Mouse (Mus musculus) T-helper 1 cell (primary cell): ENCODE measurements around the gene Bmpr2.

ENCODE experiments used
- in situ Hi-C: fragments of 300-600 bp; cut with MboI, MseI; formaldehyde crosslinking; loops from one replicate; pipeline ENCODE4 v1.15.1; 2025; ENCODE audit warnings: high pct_unique_total_duplicates

Bmpr2 gene

GRCm38 (mm10) chr1:59795336-59795735 lies 32.1 kb downstream of the Bmpr2 start:
- in situ Hi-C loops: no loop called here

- in situ Hi-C loops: no loop called here
Observed at GRCm38 (mm10) chr1:59797865-59798264, 34.7 kb downstream of the Bmpr2 start.

GRCm38 (mm10) chr1:59804363-59804762 lies 41.2 kb downstream of the Bmpr2 start:
- in situ Hi-C loops: no loop called here

- in situ Hi-C loops: no loop called here
Observed at GRCm38 (mm10) chr1:59809921-59810320, 46.7 kb downstream of the Bmpr2 start.

- in situ Hi-C loops: no loop called here
Observed at GRCm38 (mm10) chr1:59812782-59813181, 49.6 kb downstream of the Bmpr2 start.

- in situ Hi-C loops: no loop called here
Observed at GRCm38 (mm10) chr1:59825421-59825820, 62.2 kb downstream of the Bmpr2 start.

DNA sequence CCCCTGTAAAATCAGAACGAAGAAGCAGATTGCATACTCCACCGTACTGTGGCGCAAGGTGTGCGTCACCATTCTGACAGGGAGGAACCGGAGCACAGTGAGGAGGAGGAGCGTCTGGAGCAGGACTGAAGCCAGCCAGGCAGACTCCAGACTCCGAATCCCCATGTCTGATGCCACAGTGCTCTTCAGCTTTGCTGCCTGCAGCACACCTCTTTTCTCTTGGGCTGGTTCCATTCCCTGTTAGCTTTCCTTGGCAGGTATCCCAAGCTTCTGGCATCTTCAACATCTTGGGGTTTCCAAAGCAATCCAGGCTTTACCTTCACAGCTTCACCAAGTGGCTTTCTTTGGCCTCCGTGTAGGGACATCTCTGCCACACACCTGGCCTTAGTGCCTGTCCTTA lies 63.4 kb downstream of the Bmpr2 start:
- in situ Hi-C loops: no loop called here

- in situ Hi-C loops: no loop called here
Observed at GRCm38 (mm10) chr1:59829410-59829809, 66.2 kb downstream of the Bmpr2 start.

DNA sequence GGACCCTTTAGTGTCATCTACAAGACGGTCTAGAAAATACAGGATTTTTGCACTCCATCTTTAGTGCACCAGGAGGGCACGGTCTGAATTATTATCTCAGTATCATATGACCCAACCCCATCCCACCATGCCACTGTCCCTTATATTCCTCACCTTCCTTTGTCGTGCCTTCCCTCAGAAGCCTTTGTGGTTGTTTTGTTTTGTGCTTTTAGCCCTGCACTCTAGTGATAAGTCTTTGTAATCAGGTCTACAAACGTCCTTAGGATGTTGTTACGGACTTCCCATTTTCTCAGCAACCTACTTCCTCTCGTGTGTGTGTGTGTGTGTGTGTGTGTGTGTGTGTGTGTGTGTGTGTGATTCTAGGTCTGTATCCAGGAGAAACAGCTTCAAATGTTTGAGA lies 67.0 kb downstream of the Bmpr2 start:
- in situ Hi-C loops: no loop called here

- in situ Hi-C loops: no loop called here
Observed at GRCm38 (mm10) chr1:59833723-59834122, 70.5 kb downstream of the Bmpr2 start.

DNA sequence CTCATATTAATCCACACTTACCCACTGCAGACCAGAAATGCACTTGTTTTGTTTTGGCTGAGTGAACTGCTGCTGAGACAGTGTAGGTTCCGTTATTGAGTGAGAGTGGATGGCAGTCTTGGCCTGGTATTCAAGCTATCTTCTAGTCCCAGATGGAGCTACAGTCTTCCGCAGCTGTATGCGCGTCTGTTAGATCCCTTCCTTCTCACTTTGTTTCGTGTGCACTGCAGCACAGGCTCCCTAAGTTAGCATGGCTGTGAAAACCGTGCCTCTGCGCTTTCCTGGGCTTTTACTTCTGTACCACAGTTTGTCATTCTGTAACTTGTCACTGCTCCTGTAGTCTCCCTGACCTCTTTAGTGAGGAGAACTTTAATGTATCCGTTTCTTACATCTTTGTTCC lies 85.1 kb downstream of the Bmpr2 start:
- in situ Hi-C loops: no loop called here

DNA sequence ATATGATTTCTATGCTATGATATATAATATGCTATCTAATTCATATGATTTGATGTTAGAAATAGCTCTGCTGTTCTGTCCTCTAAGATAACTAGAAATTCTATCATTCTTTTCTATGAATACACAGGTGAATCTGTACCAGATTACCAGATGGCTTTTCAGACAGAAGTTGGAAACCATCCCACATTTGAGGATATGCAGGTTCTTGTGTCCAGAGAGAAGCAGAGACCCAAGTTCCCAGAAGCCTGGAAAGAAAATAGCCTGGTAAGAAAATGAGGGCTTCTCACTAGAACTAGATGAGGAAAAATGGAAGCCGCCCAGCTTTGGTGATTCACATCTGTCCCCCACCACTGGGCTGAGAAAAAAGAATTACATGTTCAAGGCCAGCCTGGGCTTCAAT lies 95.8 kb downstream of the Bmpr2 start:
- in situ Hi-C loops: no loop called here

GRCm38 (mm10) chr1:59862144-59862543 lies 98.9 kb downstream of the Bmpr2 start:
- in situ Hi-C loops: no loop called here

DNA sequence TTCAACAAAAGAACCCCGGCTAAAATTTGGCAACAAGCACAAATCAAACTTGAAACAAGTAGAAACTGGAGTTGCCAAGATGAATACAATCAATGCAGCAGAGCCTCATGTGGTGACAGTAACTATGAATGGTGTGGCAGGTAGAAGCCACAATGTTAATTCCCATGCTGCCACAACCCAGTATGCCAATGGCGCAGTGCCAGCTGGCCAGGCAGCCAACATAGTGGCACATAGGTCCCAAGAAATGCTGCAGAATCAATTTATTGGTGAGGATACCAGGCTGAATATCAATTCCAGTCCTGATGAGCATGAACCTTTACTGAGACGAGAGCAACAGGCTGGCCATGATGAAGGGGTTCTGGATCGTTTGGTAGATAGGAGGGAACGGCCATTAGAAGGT lies 104.8 kb downstream of the Bmpr2 start:
- in situ Hi-C loops: no loop called here

GRCm38 (mm10) chr1:59874023-59874422 lies 110.8 kb downstream of the Bmpr2 start:
- in situ Hi-C loops: no loop called here

DNA sequence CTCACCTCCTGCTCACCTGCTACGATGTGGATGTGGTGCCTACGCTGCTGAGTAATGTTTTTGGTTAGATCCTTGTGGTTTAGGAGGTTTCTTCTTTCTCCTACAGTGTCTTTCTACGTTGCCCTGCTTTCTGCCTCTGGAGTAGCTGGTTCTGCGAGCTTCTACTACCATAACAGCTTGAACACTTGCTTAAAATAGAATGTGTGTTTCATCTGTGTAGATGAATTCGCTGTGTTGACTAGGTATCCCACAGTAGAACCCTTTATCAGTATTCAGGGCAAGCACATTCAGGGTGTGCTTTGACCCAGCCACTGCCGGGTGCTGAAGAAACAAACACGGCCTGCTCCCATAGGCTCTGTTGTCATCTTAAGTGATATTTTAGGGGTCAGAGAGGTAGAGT lies 114.9 kb downstream of the Bmpr2 start:
- in situ Hi-C loops: no loop called here

DNA sequence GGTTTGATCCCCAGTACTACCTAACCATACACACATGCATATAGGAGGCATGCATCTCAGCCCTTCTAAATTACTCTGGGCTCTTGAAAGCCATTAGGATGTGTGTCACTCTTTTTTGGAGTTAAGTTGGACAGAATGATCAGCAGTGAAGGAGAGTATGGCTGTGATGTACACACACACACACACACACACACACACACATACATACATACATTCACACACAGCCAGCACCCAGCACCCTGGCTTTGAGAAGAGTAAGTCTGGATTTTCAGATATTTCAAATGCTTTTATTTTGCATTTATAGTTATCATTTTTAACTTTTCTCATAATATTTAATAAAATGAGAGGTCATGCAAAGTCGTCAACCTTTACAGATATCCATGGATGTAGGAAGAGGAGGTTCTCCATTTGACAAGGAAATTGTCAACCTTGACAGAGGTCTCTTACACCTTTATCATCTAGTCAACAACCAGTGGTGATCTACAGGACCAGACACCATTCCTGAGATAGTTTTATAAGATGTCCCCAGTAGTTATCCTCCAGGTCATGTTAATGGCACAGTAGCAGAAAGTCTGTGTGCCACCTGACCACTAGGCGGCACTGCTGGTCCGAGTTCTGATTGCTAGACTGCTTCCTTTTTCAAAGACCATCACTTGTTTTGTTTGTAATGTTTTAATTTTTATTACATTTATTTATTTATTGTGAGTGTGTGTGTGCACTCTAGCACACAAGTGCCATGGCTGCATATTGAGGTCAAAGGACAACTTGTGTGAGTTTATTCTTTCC lies 120.3 kb downstream of the Bmpr2 start:
- in situ Hi-C loops: loop anchor here (5.0 kb wide), 2 partner anchors 34 to 79 kb away; no protein-coding TSS in a partner anchor

- in situ Hi-C loops: no loop called here
Observed at GRCm38 (mm10) chr1:59886899-59887298, 123.7 kb downstream of the Bmpr2 start.

DNA sequence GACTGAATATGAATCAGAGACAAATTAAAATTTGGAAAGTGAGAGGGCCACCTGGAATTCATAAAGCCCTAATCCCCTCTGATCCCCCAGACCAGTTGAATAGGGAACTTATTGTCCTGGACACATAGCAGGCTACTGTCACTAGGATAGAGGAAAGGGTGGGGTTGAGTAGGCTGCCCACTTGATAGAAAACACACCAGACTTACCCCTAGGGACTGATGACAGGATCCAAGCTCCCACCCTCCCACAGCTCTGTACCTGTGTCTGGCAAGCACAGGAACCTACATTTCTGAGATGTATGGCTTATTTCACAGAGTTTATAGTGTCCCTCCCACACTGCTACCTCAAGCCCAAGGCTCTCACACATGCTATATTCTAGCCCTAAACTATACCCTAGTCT lies 124.8 kb downstream of the Bmpr2 start:
- in situ Hi-C loops: no loop called here

- in situ Hi-C loops: no loop called here
Observed at GRCm38 (mm10) chr1:59891185-59891584, 128.0 kb downstream of the Bmpr2 start.

GRCm38 (mm10) chr1:59892777-59893176 lies 129.6 kb downstream of the Bmpr2 start:
- in situ Hi-C loops: no loop called here

DNA sequence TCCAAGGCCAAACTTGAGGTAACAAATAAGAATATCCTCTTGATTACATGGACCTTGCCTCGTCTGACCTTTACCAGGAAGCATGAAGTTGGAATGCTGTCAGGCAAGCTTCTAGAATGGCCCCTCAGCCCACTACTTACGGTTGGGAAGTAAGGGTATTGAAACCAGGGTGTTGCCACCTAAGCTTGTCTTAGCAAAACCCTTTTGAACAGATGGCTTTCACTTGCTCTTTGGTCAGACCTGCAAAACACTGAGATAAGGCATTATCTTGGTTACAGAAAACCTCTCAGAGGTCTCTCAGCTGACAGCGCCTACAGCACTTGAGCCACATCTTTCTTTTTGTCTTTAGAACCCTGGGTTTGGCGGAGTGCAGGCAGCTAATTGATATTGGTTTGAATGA lies 130.8 kb downstream of the Bmpr2 start:
- in situ Hi-C loops: no loop called here

GRCm38 (mm10) chr1:59895456-59895855 lies 132.3 kb downstream of the Bmpr2 start:
- in situ Hi-C loops: no loop called here
